Mouse (Mus musculus): ENCODE measurements around the gene 2510002D24Rik. TPM values are rescaled to one million over a fixed set of nuclear protein-coding genes. Genes with fewer than 3 reads are reported as not detected.

The 2510002D24Rik gene
- polyA plus RNA-seq (2015; fragmentation: Nextera tagmentation; extraction: Ambion mirVana) = 48.2 and 50.5 TPM in 2 replicates

- Histone ChIP-seq H3K4me1 (peaks cover 14% of the 10 kb centered on the region), H3K27ac (peak within 1 kb of the TSS; percentile 82), H3K9me3 (no peaks in the 10 kb centered on the region), H3K4me2 (peak within 1 kb of the TSS; percentile 76), H3K36me3 (replicated peaks) (peaks cover 10% of the 10 kb centered on the region), H3K4me3 (peak within 1 kb of the TSS; percentile 74), H3K9ac (peak within 1 kb of the TSS; percentile 80), H3K27me3 (replicated peaks) (no peaks in the 10 kb centered on the region)
- WGBS = under 1% methylated on average over 44 of the region's 46 CpGs
- peak; percentile 99 for ATAC-seq (replicated peaks)
Measured at GRCm38 (mm10) chr16:18836468-18837208, at the start of gene 2510002D24Rik, which contains the start of gene Gm28539. Gene 2510002D24Rik, plus strand, starts transcription at chr16:18836578. Gene Gm28539, plus strand, starts transcription at chr16:18836584.

- no peak overlapping the region for H3K4me2 ChIP-seq
Measured at GRCm38 (mm10) chr16:18786652-18787051, 49.7 kb upstream of the 2510002D24Rik start.

GRCm38 (mm10) chr16:18788627-18789406, 47.6 kb upstream of the 2510002D24Rik start:
- Histone ChIP-seq H3K9ac (no peak overlapping the region), H3K4me3 (no peak overlapping the region), H3K27me3 (replicated peaks) (no peaks in the 10 kb centered on the region), H3K36me3 (replicated peaks) (no peaks in the 10 kb centered on the region), H3K9me3 (no peaks in the 10 kb centered on the region), H3K4me1 (no peaks in the 10 kb centered on the region), H3K27ac (no peak overlapping the region), H3K4me2 (no peak overlapping the region)
- WGBS = 94% methylated on average over 10 of the region's 10 CpGs
- ATAC-seq (replicated peaks) = no peak

More at GRCm38 (mm10) chr16:18786652-18787051, 49.7 kb upstream of the 2510002D24Rik start:
- Histone ChIP-seq H3K4me1 (no peaks in the 10 kb centered on the region), H3K4me3 (no peak overlapping the region), H3K27me3 (replicated peaks) (no peaks in the 10 kb centered on the region), H3K36me3 (replicated peaks) (no peaks in the 10 kb centered on the region), H3K9ac (no peak overlapping the region), H3K27ac (no peak overlapping the region), H3K9me3 (no peaks in the 10 kb centered on the region)
- ATAC-seq (replicated peaks) = no peak
- WGBS = 92% methylated on average over 10 of the region's 10 CpGs

- H3K4me3 ChIP-seq = no peak overlapping the region
- ATAC-seq (replicated peaks) = no peak
- H3K4me2 ChIP-seq = no peak overlapping the region
- no peak overlapping the region for H3K27ac ChIP-seq
- no peaks in the 10 kb centered on the region for H3K36me3 ChIP-seq (replicated peaks)
- H3K9ac ChIP-seq = no peak overlapping the region
- 88% methylated on average over 11 of the region's 11 CpGs for WGBS
- no peaks in the 10 kb centered on the region for H3K9me3 ChIP-seq
- H3K27me3 ChIP-seq (replicated peaks) = no peaks in the 10 kb centered on the region
- H3K4me1 ChIP-seq = no peaks in the 10 kb centered on the region
Measured at GRCm38 (mm10) chr16:18795223-18795899, 41.0 kb upstream of the 2510002D24Rik start.

- ATAC-seq (replicated peaks) = no peak
Measured at GRCm38 (mm10) chr16:18796645-18797044, 39.7 kb upstream of the 2510002D24Rik start.

GRCm38 (mm10) chr16:18798151-18798550, 38.2 kb upstream of the 2510002D24Rik start:
- H3K36me3 ChIP-seq (replicated peaks) = no peaks in the 10 kb centered on the region
- no peak overlapping the region for H3K9ac ChIP-seq
- no peaks in the 10 kb centered on the region for H3K9me3 ChIP-seq
- no peak overlapping the region for H3K27ac ChIP-seq
- H3K4me1 ChIP-seq = no peaks in the 10 kb centered on the region
- ATAC-seq (replicated peaks) = no peak
- H3K27me3 ChIP-seq (replicated peaks) = no peaks in the 10 kb centered on the region
- no peak overlapping the region for H3K4me2 ChIP-seq
- WGBS = 94% methylated on average over 5 of the region's 5 CpGs
- no peak overlapping the region for H3K4me3 ChIP-seq

More at GRCm38 (mm10) chr16:18796645-18797044, 39.7 kb upstream of the 2510002D24Rik start:
- H3K36me3 ChIP-seq (replicated peaks) = no peaks in the 10 kb centered on the region
- no peak overlapping the region for H3K27ac ChIP-seq
- 87% methylated on average over 7 of the region's 7 CpGs for WGBS
- H3K4me2 ChIP-seq = no peak overlapping the region
- H3K27me3 ChIP-seq (replicated peaks) = no peaks in the 10 kb centered on the region
- no peak overlapping the region for H3K9ac ChIP-seq
- no peaks in the 10 kb centered on the region for H3K9me3 ChIP-seq
- H3K4me1 ChIP-seq = no peaks in the 10 kb centered on the region
- no peak overlapping the region for H3K4me3 ChIP-seq

GRCm38 (mm10) chr16:18798841-18799240, 37.5 kb upstream of the 2510002D24Rik start:
- H3K4me1 ChIP-seq = no peaks in the 10 kb centered on the region
- 0 out of 2 replicates have a peak, but pooled peaks have one; percentile 60 for ATAC-seq (replicated peaks)

GRCm38 (mm10) chr16:18805746-18806145, 30.6 kb upstream of the 2510002D24Rik start:
- no peaks in the 10 kb centered on the region for H3K27me3 ChIP-seq (replicated peaks)
- no peak for ATAC-seq (replicated peaks)
- no peak overlapping the region for H3K4me2 ChIP-seq
- H3K27ac ChIP-seq = no peak overlapping the region
- no peaks in the 10 kb centered on the region for H3K4me1 ChIP-seq
- no peak overlapping the region for H3K9ac ChIP-seq
- no peaks in the 10 kb centered on the region for H3K36me3 ChIP-seq (replicated peaks)
- no peak overlapping the region for H3K4me3 ChIP-seq
- no peaks in the 10 kb centered on the region for H3K9me3 ChIP-seq
- WGBS = 92% methylated on average over 2 of the region's 2 CpGs

More at GRCm38 (mm10) chr16:18798841-18799240, 37.5 kb upstream of the 2510002D24Rik start:
- Histone ChIP-seq H3K4me3 (no peak overlapping the region), H3K27me3 (replicated peaks) (no peaks in the 10 kb centered on the region), H3K9ac (no peak overlapping the region), H3K4me2 (no peak overlapping the region), H3K9me3 (no peaks in the 10 kb centered on the region), H3K27ac (no peak overlapping the region), H3K36me3 (replicated peaks) (no peaks in the 10 kb centered on the region)
- WGBS = 64% methylated on average over 2 of the region's 2 CpGs

- Histone ChIP-seq H3K27ac (no peak overlapping the region), H3K4me2 (no peak overlapping the region), H3K9ac (no peak overlapping the region), H3K27me3 (replicated peaks) (no peaks in the 10 kb centered on the region), H3K36me3 (replicated peaks) (no peaks in the 10 kb centered on the region), H3K4me1 (peaks cover 12% of the 10 kb centered on the region), H3K4me3 (no peak overlapping the region), H3K9me3 (no peaks in the 10 kb centered on the region)
- 96% methylated on average over 5 of the region's 5 CpGs for WGBS
- no peak for ATAC-seq (replicated peaks)
Measured at GRCm38 (mm10) chr16:18809001-18809400, 27.4 kb upstream of the 2510002D24Rik start.

GRCm38 (mm10) chr16:18811032-18811431, 25.3 kb upstream of the 2510002D24Rik start:
- no peak for ATAC-seq (replicated peaks)
- no peak overlapping the region; the same call in 1 of the 2 replicates for H3K9ac ChIP-seq
- 10% methylated on average over 5 of the region's 5 CpGs for WGBS

GRCm38 (mm10) chr16:18811468-18812384, 24.7 kb upstream of the 2510002D24Rik start, which contains the start of the genes Ufd1 and Cdc45:
Gene Ufd1, plus strand, starts transcription at chr16:18811779.
Gene Cdc45, minus strand, starts transcription at chr16:18811987.
- WGBS = under 1% methylated on average over 42 of the region's 42 CpGs
- peak; percentile 97 for ATAC-seq (replicated peaks)

More at GRCm38 (mm10) chr16:18811032-18811431, 25.3 kb upstream of the 2510002D24Rik start:
- H3K4me3 ChIP-seq = peak overlapping the region; percentile 97
- H3K27me3 ChIP-seq (replicated peaks) = no peaks in the 10 kb centered on the region
- H3K9me3 ChIP-seq = no peaks in the 10 kb centered on the region
- peak overlapping the region; percentile 83 for H3K4me2 ChIP-seq
- H3K4me1 ChIP-seq = peaks cover 12% of the 10 kb centered on the region
- no peak overlapping the region for H3K27ac ChIP-seq
- H3K36me3 ChIP-seq (replicated peaks) = peaks cover 9% of the 10 kb centered on the region; the same call in 1 of the 2 replicates

More at GRCm38 (mm10) chr16:18811468-18812384, 24.7 kb upstream of the 2510002D24Rik start, which contains the start of the genes Ufd1 and Cdc45:
- Histone ChIP-seq H3K4me1 (peaks cover 12% of the 10 kb centered on the region), H3K9ac (peak within 1 kb of the TSS; percentile 82), H3K4me3 (peak within 1 kb of the TSS; percentile 97), H3K36me3 (replicated peaks) (peaks cover 14% of the 10 kb centered on the region), H3K27me3 (replicated peaks) (no peaks in the 10 kb centered on the region), H3K4me2 (peak within 1 kb of the TSS; percentile 83), H3K27ac (peak within 1 kb of the TSS; percentile 79), H3K9me3 (no peaks in the 10 kb centered on the region)
